Mouse (Mus musculus): Measurements from ENCODE around the gene Sf1.
A peak's percentile ranks its signal among the peaks of the same experiment; 100 is the strongest.

Sf1 gene

GRCm38 (mm10) chr19:6373539-6374400, 10.3 kb downstream of the Sf1 start:
- peak; percentile 36 to 69 for DNase-seq (ENCODE audit: low read depth in 1 of 2, low spot score in 2 of 2)

GRCm38 (mm10) chr19:6374571-6374970, 11.1 kb downstream of the Sf1 start:
- no peak for DNase-seq (ENCODE audit: low read depth in 1 of 2, low spot score in 2 of 2)

- no peak for DNase-seq (ENCODE audit: low read depth in 1 of 2, low spot score in 2 of 2)
These were observed 12.1 kb downstream of the Sf1 start for GRCm38 (mm10) chr19:6375423-6376254.

- DNase-seq (ENCODE audit: low read depth in 1 of 2, low spot score in 2 of 2), result no peak
These were observed 12.7 kb downstream of the Sf1 start for GRCm38 (mm10) chr19:6376255-6376564.

GRCm38 (mm10) chr19:6376643-6377042, 13.2 kb downstream of the Sf1 start:
- DNase-seq (ENCODE audit: low read depth in 1 of 2, low spot score in 2 of 2), result no peak

- no peak for DNase-seq (ENCODE audit: low read depth in 1 of 2, low spot score in 2 of 2)
These were observed 14.0 kb downstream of the Sf1 start for GRCm38 (mm10) chr19:6377327-6378040.

- no peak for DNase-seq (ENCODE audit: low read depth in 1 of 2, low spot score in 2 of 2)
These were observed 17.1 kb downstream of the Sf1 start for GRCm38 (mm10) chr19:6380411-6381166.

GRCm38 (mm10) chr19:6381238-6381637, 17.7 kb downstream of the Sf1 start:
- no peak for DNase-seq (ENCODE audit: low read depth in 1 of 2, low spot score in 2 of 2)

GRCm38 (mm10) chr19:6382323-6382924, 18.9 kb downstream of the Sf1 start:
- DNase-seq (ENCODE audit: low read depth in 1 of 2, low spot score in 2 of 2), result no peak

GRCm38 (mm10) chr19:6383470-6383869, 20.0 kb downstream of the Sf1 start:
- DNase-seq (ENCODE audit: low read depth in 1 of 2, low spot score in 2 of 2), result no peak

- no peak for DNase-seq (ENCODE audit: low read depth in 1 of 2, low spot score in 2 of 2)
These were observed 20.6 kb downstream of the Sf1 start, which contains the start of gene Pygm for GRCm38 (mm10) chr19:6384128-6384527. TSS of gene Pygm (plus strand) at chr19:6384399.

GRCm38 (mm10) chr19:6384954-6385353, 21.5 kb downstream of the Sf1 start:
- DNase-seq (ENCODE audit: low read depth in 1 of 2, low spot score in 2 of 2), result no peak

- DNase-seq (ENCODE audit: low read depth in 1 of 2, low spot score in 2 of 2), result no peak
These were observed 21.9 kb downstream of the Sf1 start for GRCm38 (mm10) chr19:6385419-6385818.

- DNase-seq (ENCODE audit: low read depth in 1 of 2, low spot score in 2 of 2), result no peak
These were observed 22.3 kb downstream of the Sf1 start for GRCm38 (mm10) chr19:6385821-6386220.

- DNase-seq (ENCODE audit: low read depth in 1 of 2, low spot score in 2 of 2), result no peak
These were observed 22.7 kb downstream of the Sf1 start for GRCm38 (mm10) chr19:6386234-6386633.

- DNase-seq (ENCODE audit: low read depth in 1 of 2, low spot score in 2 of 2), result no peak
These were observed 24.5 kb downstream of the Sf1 start for GRCm38 (mm10) chr19:6388006-6388405.

GRCm38 (mm10) chr19:6389803-6390202, 26.3 kb downstream of the Sf1 start:
- DNase-seq (ENCODE audit: low read depth in 1 of 2, low spot score in 2 of 2), result no peak

GRCm38 (mm10) chr19:6390251-6390650, 26.8 kb downstream of the Sf1 start:
- DNase-seq (ENCODE audit: low read depth in 1 of 2, low spot score in 2 of 2), result no peak

- no peak for DNase-seq (ENCODE audit: low read depth in 1 of 2, low spot score in 2 of 2)
These were observed 29.4 kb downstream of the Sf1 start for GRCm38 (mm10) chr19:6392743-6393393.

- no peak for DNase-seq (ENCODE audit: low read depth in 1 of 2, low spot score in 2 of 2)
These were observed 30.1 kb downstream of the Sf1 start for GRCm38 (mm10) chr19:6393637-6394036.
